Mouse (Mus musculus) embryonic facial prominence, embryonic 12.5 days (tissue): ENCODE results near the gene Tmem233. TPM values are rescaled to one million over a fixed set of nuclear protein-coding genes. Genes with fewer than 3 reads are reported as not detected.

Source experiments
- ATAC-seq: fragments of 200-750 bp; cut with Nextera tagmentation; 2 replicates; pipeline ENCODE4 v1.8.0; 2017; ENCODE audit not compliant: insufficient number of reproducible peaks, insufficient read depth, low FRiP score, low TSS enrichment
- H3K27ac ChIP-seq: fragments of 300-500 bp; sonication (generic); 2 replicates; pipeline ENCODE4 v1.5.1; 2016; ENCODE audit warnings: mild to moderate bottlenecking
- H3K27me3 ChIP-seq: fragments of 300-500 bp; sonication (generic); 2 replicates; pipeline ENCODE4 v1.6.1; 2016; ENCODE audit warnings: mild to moderate bottlenecking, moderate library complexity
- H3K36me3 ChIP-seq: fragments of 300-500 bp; sonication (generic); 2 replicates; pipeline ENCODE4 v1.6.1; 2016; ENCODE audit warnings: mild to moderate bottlenecking
- H3K4me1 ChIP-seq: fragments of 300-500 bp; sonication (generic); 2 replicates; pipeline ENCODE4 v1.6.1; 2016
- H3K4me2 ChIP-seq: fragments of 300-500 bp; sonication (generic); replicated peaks from 2 replicates; pipeline ENCODE4 v1.6.1; 2016; ENCODE audit warnings: mild to moderate bottlenecking, moderate library complexity
- H3K4me3 ChIP-seq: fragments of 300-500 bp; sonication (generic); 2 replicates; pipeline ENCODE4 v1.5.1; 2016; ENCODE audit warnings: mild to moderate bottlenecking
- H3K9ac ChIP-seq: fragments of 300-500 bp; sonication (generic); 2 replicates; pipeline ENCODE4 v1.6.1; 2016; ENCODE audit warnings: mild to moderate bottlenecking, moderate library complexity
- H3K9me3 ChIP-seq: fragments of 300-500 bp; sonication (generic); 2 replicates; pipeline ENCODE4 v1.6.1; 2016; ENCODE audit warnings: mild to moderate bottlenecking, moderate library complexity
- WGBS: fragments of 180-500 bp; shearing (Covaris S2); methylation state at CpG from one replicate; pipeline ENCODE4 v1.1.7; 2016; 5-methylcytosine and 5-hydroxymethylcytosine counted together
- polyA plus RNA-seq: library from polyadenylated mRNA; unstranded; fragments of >200 nt; fragmentation: Nextera tagmentation; extraction: Ambion mirVana; gene quantifications from 2 replicates; pipeline ENCODE4 v1.2.1, GENCODE M21; 2016

Gene Tmem233
- polyA plus RNA-seq, 1 experiment from 2014 or later, result not detected

DNA sequence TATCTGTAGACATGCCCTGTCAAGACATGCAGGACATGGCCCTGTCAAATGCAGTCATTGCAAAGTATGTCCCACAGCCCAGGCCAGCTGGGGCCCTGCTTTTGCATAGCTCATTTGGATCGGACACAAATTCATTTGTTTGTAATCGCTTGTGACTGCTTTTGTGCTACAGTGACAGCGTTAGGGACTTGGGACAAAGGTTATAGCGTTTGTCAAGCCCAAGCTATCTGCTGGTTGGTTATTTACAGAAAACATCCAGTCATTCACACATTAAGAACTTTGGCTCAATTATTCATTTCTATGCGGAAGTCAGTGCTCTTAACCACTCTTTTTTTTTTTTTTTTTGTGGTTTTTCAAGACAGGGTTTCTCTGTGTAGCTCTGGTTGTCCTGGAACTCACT, 30.9 kb downstream of the Tmem233 start:
- ATAC-seq, result no peak
- 81% methylated on average over 5 of the region's 5 CpGs for WGBS
- H3K4me3 ChIP-seq, result no peak overlapping the region
- H3K9ac ChIP-seq, result no peak overlapping the region
- H3K9me3 ChIP-seq, result no peaks in the 10 kb centered on the region
- H3K27me3 ChIP-seq, result no peaks in the 10 kb centered on the region
- no peaks in the 10 kb centered on the region for H3K36me3 ChIP-seq
- no peak overlapping the region for H3K4me2 ChIP-seq
- no peak overlapping the region for H3K27ac ChIP-seq
- H3K4me1 ChIP-seq, result no peaks in the 10 kb centered on the region

DNA sequence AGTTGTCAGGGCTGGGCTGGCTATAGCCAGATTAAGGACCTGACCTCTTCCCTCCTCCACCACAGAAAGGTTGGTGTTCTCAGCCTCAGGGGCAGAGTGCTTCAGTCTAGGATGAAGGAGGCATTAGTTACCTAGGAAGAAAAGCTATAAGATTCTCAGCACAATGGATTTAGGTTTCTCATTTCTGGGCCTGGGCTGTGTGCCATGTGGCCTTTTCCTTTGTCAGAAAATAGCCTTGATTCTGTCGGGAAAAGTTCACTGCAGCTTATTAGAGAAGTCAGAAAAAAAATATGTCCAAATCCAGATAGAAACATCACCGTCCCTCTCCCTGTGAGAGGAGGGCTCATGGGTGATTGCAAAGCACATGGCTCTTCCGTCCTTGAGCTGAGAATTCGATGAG, 33.2 kb downstream of the Tmem233 start:
- H3K27me3 ChIP-seq, result no peaks in the 10 kb centered on the region
- H3K9me3 ChIP-seq, result no peaks in the 10 kb centered on the region
- ATAC-seq, result no peak
- no peak overlapping the region for H3K27ac ChIP-seq
- 75% methylated on average over 4 of the region's 4 CpGs for WGBS
- H3K36me3 ChIP-seq, result no peaks in the 10 kb centered on the region
- H3K4me1 ChIP-seq, result no peaks in the 10 kb centered on the region
- H3K4me2 ChIP-seq, result no peak overlapping the region
- no peak overlapping the region for H3K4me3 ChIP-seq
- no peak overlapping the region for H3K9ac ChIP-seq

DNA sequence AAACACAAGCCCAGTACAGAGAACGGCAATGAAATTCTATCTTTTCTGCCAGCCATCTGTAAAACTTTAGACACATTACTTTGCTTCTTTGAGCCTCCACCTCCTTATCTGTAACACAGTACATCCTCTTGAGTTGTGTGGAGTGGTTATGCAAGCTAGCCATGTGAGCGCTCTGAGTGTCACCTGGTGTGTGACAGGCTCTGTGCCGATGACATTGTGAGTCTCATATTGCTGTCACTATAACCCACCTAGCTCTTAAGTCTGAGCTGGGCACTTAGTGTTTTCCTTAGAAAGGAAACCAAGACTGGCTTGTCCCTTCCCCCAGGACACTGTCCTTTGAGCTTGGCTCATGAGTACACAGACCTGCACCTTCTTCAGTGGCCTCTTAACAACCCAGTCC, 34.7 kb downstream of the Tmem233 start:
- H3K27me3 ChIP-seq, result no peaks in the 10 kb centered on the region
- WGBS, result 91% methylated on average over 3 of the region's 3 CpGs
- no peak overlapping the region for H3K4me2 ChIP-seq
- H3K9ac ChIP-seq, result no peak overlapping the region
- H3K27ac ChIP-seq, result no peak overlapping the region
- no peak overlapping the region for H3K4me3 ChIP-seq
- H3K4me1 ChIP-seq, result no peaks in the 10 kb centered on the region
- no peaks in the 10 kb centered on the region for H3K9me3 ChIP-seq
- ATAC-seq, result no peak
- no peaks in the 10 kb centered on the region for H3K36me3 ChIP-seq

GRCm38 (mm10) chr5:116046246-116046645, 36.8 kb downstream of the Tmem233 start:
- Histone ChIP-seq H3K4me1 (no peaks in the 10 kb centered on the region), H3K27ac (no peak overlapping the region), H3K9me3 (no peaks in the 10 kb centered on the region), H3K36me3 (no peaks in the 10 kb centered on the region), H3K4me2 (no peak overlapping the region), H3K9ac (no peak overlapping the region), H3K4me3 (no peak overlapping the region), H3K27me3 (no peaks in the 10 kb centered on the region)
- 78% methylated on average over 4 of the region's 4 CpGs for WGBS
- ATAC-seq, result no peak

GRCm38 (mm10) chr5:116045581-116045980, 37.5 kb downstream of the Tmem233 start:
- Histone ChIP-seq H3K4me2 (no peak overlapping the region), H3K9me3 (no peaks in the 10 kb centered on the region), H3K4me3 (no peak overlapping the region), H3K4me1 (no peaks in the 10 kb centered on the region), H3K27me3 (no peaks in the 10 kb centered on the region), H3K9ac (no peak overlapping the region), H3K36me3 (no peaks in the 10 kb centered on the region), H3K27ac (no peak overlapping the region)
- no peak for ATAC-seq
- WGBS, result 85% methylated on average over 8 of the region's 8 CpGs

GRCm38 (mm10) chr5:116042241-116042640, 40.8 kb downstream of the Tmem233 start:
- no peak overlapping the region for H3K4me3 ChIP-seq
- no peak overlapping the region for H3K9ac ChIP-seq
- 81% methylated on average over 7 of the region's 7 CpGs for WGBS
- H3K9me3 ChIP-seq, result no peaks in the 10 kb centered on the region
- no peaks in the 10 kb centered on the region for H3K36me3 ChIP-seq
- no peaks in the 10 kb centered on the region for H3K4me1 ChIP-seq
- no peak overlapping the region for H3K4me2 ChIP-seq
- H3K27ac ChIP-seq, result no peak overlapping the region
- no peak for ATAC-seq
- no peaks in the 10 kb centered on the region for H3K27me3 ChIP-seq

GRCm38 (mm10) chr5:116039706-116040105, 43.3 kb downstream of the Tmem233 start:
- Histone ChIP-seq H3K27me3 (no peaks in the 10 kb centered on the region), H3K4me2 (peak overlapping the region; percentile 30), H3K4me1 (no peaks in the 10 kb centered on the region), H3K9me3 (no peaks in the 10 kb centered on the region), H3K36me3 (no peaks in the 10 kb centered on the region), H3K9ac (no peak overlapping the region), H3K27ac (no peak overlapping the region), H3K4me3 (no peak overlapping the region)
- WGBS, result 26% methylated on average over 11 of the region's 11 CpGs
- no peak for ATAC-seq

DNA sequence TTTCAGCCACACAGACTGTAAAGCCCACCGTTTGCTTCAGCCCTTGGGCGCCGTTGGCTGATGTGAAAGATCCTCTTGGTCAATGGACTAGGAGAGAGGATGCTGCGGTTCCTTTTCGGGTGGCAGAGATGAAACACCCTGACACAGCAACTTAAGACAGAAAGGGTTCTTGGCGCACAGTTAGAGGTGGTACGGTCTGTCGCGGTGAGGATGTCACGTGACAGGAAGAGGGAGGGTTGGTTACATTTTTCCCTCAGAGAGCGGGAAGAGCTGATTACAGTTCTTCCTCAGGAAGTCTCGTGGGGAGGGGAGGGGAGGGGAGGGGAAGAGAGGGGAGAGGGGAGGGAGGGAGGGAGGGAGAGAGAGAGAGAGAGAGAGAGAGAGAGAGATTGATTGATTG, 45.3 kb downstream of the Tmem233 start:
- Histone ChIP-seq H3K27me3 (no peaks in the 10 kb centered on the region), H3K4me3 (no peak overlapping the region), H3K27ac (no peak overlapping the region), H3K4me2 (no peak overlapping the region), H3K36me3 (no peaks in the 10 kb centered on the region), H3K4me1 (no peaks in the 10 kb centered on the region), H3K9ac (no peak overlapping the region), H3K9me3 (no peaks in the 10 kb centered on the region)
- no peak for ATAC-seq
- WGBS, result 56% methylated on average over 12 of the region's 12 CpGs

DNA sequence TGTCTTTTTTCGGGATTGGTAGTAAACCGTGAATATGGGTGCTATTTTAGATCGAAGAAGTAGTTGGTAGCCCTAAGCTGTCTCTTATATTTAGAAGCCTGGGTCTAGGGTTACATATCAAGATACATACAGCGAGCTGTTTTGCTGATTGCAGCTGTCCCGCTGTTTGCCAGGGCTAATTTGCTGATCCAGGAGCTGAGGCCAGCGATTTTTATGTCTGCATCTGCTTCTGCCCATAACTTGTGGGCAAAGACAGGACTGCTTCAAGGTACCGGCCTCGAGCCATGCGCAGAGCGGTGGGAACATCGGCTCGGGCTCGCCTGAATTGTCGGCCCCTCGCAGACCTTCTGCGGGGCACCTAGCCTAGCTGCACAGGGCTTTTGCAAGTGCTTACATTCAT, 46.6 kb downstream of the Tmem233 start:
- H3K4me3 ChIP-seq, result no peak overlapping the region
- H3K27ac ChIP-seq, result no peak overlapping the region
- no peaks in the 10 kb centered on the region for H3K4me1 ChIP-seq
- 54% methylated on average over 16 of the region's 16 CpGs for WGBS
- no peaks in the 10 kb centered on the region for H3K27me3 ChIP-seq
- no peaks in the 10 kb centered on the region for H3K9me3 ChIP-seq
- H3K4me2 ChIP-seq, result no peak overlapping the region
- H3K9ac ChIP-seq, result no peak overlapping the region
- no peaks in the 10 kb centered on the region for H3K36me3 ChIP-seq
- no peak for ATAC-seq

DNA sequence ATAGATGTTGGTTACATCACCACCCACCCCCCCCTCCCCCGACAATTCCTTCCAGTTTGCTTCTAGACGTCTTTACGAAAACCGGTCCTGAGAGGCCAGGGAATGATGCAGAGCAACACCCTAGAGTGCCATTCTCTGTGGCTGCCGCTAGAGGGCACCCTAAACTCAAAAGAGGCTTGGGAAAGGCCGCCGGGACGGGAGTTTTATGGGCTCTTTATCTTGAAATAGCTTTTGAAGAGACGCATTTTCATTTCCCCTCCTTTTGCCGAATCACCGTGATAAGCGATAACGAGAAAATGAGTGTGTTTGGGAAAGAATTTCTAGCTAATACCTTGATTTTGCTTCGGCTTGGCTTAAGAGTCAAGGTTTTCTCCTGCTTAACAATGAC, 51.9 kb downstream of the Tmem233 start:
- Histone ChIP-seq H3K9ac (no peak overlapping the region), H3K4me3 (no peak overlapping the region), H3K4me2 (peak overlapping the region; percentile 36), H3K36me3 (no peaks in the 10 kb centered on the region), H3K27me3 (0 out of 2 replicates have a peak, but pooled peaks cover 3% of the 10 kb centered on the region), H3K27ac (no peak overlapping the region), H3K9me3 (no peaks in the 10 kb centered on the region), H3K4me1 (peaks cover 5% of the 10 kb centered on the region)
- 3% methylated on average over 14 of the region's 14 CpGs for WGBS
- no peak for ATAC-seq

- no peak for ATAC-seq
- Histone ChIP-seq H3K27ac (no peak overlapping the region), H3K9me3 (no peaks in the 10 kb centered on the region), H3K27me3 (0 out of 2 replicates have a peak, but pooled peaks cover 3% of the 10 kb centered on the region), H3K4me3 (no peak overlapping the region), H3K4me2 (peak overlapping the region; percentile 36), H3K9ac (no peak overlapping the region), H3K4me1 (peaks cover 5% of the 10 kb centered on the region), H3K36me3 (no peaks in the 10 kb centered on the region)
- WGBS, result 6% methylated on average over 19 of the region's 19 CpGs
These were observed 52.4 kb downstream of the Tmem233 start for GRCm38 (mm10) chr5:116030566-116031189.

- H3K4me1 ChIP-seq, result peaks cover 5% of the 10 kb centered on the region
- H3K9me3 ChIP-seq, result no peaks in the 10 kb centered on the region
- 0 out of 2 replicates have a peak, but pooled peaks cover 3% of the 10 kb centered on the region for H3K27me3 ChIP-seq
- H3K27ac ChIP-seq, result no peak overlapping the region
- H3K36me3 ChIP-seq, result no peaks in the 10 kb centered on the region
- no peak overlapping the region for H3K4me2 ChIP-seq
- H3K4me3 ChIP-seq, result no peak overlapping the region
- no peak for ATAC-seq
- H3K9ac ChIP-seq, result no peak overlapping the region
- WGBS, result 68% methylated on average over 7 of the region's 7 CpGs
These were observed 54.0 kb downstream of the Tmem233 start for GRCm38 (mm10) chr5:116029071-116029470.
